Mouse (Mus musculus): ENCODE measurements at regions not wholly inside any gene's neighbourhood (a gene's known extent, or its start where the extent isn't known, plus 50 kb on each side); places are given as distances from the start of the nearest gene placed in this dataset.

GRCm38 (mm10) chr3:10697698-10698452, 362.4 kb upstream of the Gm38303 start:
- H3K4me1 ChIP-seq (ENCODE audit: insufficient read depth, low read depth, low read length) = no peaks in the 10 kb centered on the region
- TF ChIP-seq TAL1 (conservative IDR thresholded peaks at IDR 0.05; ENCODE audit: low read depth, low read length) (no peak), GATA2 (IDR thresholded peaks at IDR 0.05; ENCODE audit: borderline replicate concordance, low read depth, low read length) (no peak), GATA1 (IDR thresholded peaks at IDR 0.05; ENCODE audit: borderline replicate concordance, low read length) (no peak), CTCF (IDR thresholded peaks at IDR 0.05; ENCODE audit: low read depth, low read length) (no peak), POLR2AphosphoS5 (IDR thresholded peaks at IDR 0.05; ENCODE audit: insufficient replicate concordance, low read depth, low read length) (no peak)
- ATAC-seq (ENCODE audit: extremely low read depth, insufficient number of reproducible peaks, low FRiP score, poor library complexity, severe bottlenecking) (no peak), DNase-seq (ENCODE audit: low spot score) (no peak)
- no peaks in the 10 kb centered on the region for H3K9me3 ChIP-seq (replicated peaks)
- H3K36me3 ChIP-seq (replicated peaks) = no peaks in the 10 kb centered on the region
- H3K4me3 ChIP-seq (ENCODE audit: low read depth, low read length) = no peak overlapping the region
- no peaks in the 10 kb centered on the region for H3K27me3 ChIP-seq (ENCODE audit: insufficient read depth, low read length)

- no peak for DNase-seq (ENCODE audit: low spot score)
- Histone ChIP-seq H3K4me3 (ENCODE audit: low read depth, low read length) (no peak overlapping the region), H3K27me3 (ENCODE audit: insufficient read depth, low read length) (no peaks in the 10 kb centered on the region), H3K36me3 (replicated peaks) (no peaks in the 10 kb centered on the region), H3K4me1 (ENCODE audit: insufficient read depth, low read depth, low read length) (no peaks in the 10 kb centered on the region), H3K9me3 (replicated peaks) (no peaks in the 10 kb centered on the region)
- TF ChIP-seq CTCF (IDR thresholded peaks at IDR 0.05; ENCODE audit: low read depth, low read length) = no peak
- TF ChIP-seq POLR2AphosphoS5 (IDR thresholded peaks at IDR 0.05; ENCODE audit: insufficient replicate concordance, low read depth, low read length) = no peak
- no peak for TF ChIP-seq TAL1 (conservative IDR thresholded peaks at IDR 0.05; ENCODE audit: low read depth, low read length)
- no peak for TF ChIP-seq GATA2 (IDR thresholded peaks at IDR 0.05; ENCODE audit: borderline replicate concordance, low read depth, low read length)
- no peak for TF ChIP-seq GATA1 (IDR thresholded peaks at IDR 0.05; ENCODE audit: borderline replicate concordance, low read length)
- no peak for ATAC-seq (ENCODE audit: extremely low read depth, insufficient number of reproducible peaks, low FRiP score, poor library complexity, severe bottlenecking)
Measured at GRCm38 (mm10) chr3:10685501-10685951, 350.0 kb upstream of the Gm38303 start.

- Histone ChIP-seq H3K4me3 (ENCODE audit: low read depth, low read length) (no peak overlapping the region), H3K27me3 (ENCODE audit: insufficient read depth, low read length) (no peaks in the 10 kb centered on the region), H3K36me3 (replicated peaks) (no peaks in the 10 kb centered on the region), H3K4me1 (ENCODE audit: insufficient read depth, low read depth, low read length) (no peaks in the 10 kb centered on the region), H3K9me3 (replicated peaks) (no peaks in the 10 kb centered on the region)
- ATAC-seq (ENCODE audit: extremely low read depth, insufficient number of reproducible peaks, low FRiP score, poor library complexity, severe bottlenecking) (no peak), DNase-seq (ENCODE audit: low spot score) (peak; percentile 1)
- TF ChIP-seq TAL1 (conservative IDR thresholded peaks at IDR 0.05; ENCODE audit: low read depth, low read length) (no peak), GATA2 (IDR thresholded peaks at IDR 0.05; ENCODE audit: borderline replicate concordance, low read depth, low read length) (no peak), GATA1 (IDR thresholded peaks at IDR 0.05; ENCODE audit: borderline replicate concordance, low read length) (no peak), CTCF (IDR thresholded peaks at IDR 0.05; ENCODE audit: low read depth, low read length) (no peak), POLR2AphosphoS5 (IDR thresholded peaks at IDR 0.05; ENCODE audit: insufficient replicate concordance, low read depth, low read length) (no peak)
Measured at GRCm38 (mm10) chr3:10684885-10685500, 349.5 kb upstream of the Gm38303 start.

- no peak for TF ChIP-seq TAL1 (conservative IDR thresholded peaks at IDR 0.05; ENCODE audit: low read depth, low read length)
- no peak for TF ChIP-seq CTCF (IDR thresholded peaks at IDR 0.05; ENCODE audit: low read depth, low read length)
- TF ChIP-seq GATA2 (IDR thresholded peaks at IDR 0.05; ENCODE audit: borderline replicate concordance, low read depth, low read length) = no peak
- no peak for TF ChIP-seq POLR2AphosphoS5 (IDR thresholded peaks at IDR 0.05; ENCODE audit: insufficient replicate concordance, low read depth, low read length)
- no peak for TF ChIP-seq GATA1 (IDR thresholded peaks at IDR 0.05; ENCODE audit: borderline replicate concordance, low read length)
- Histone ChIP-seq H3K36me3 (replicated peaks) (no peaks in the 10 kb centered on the region), H3K27me3 (ENCODE audit: insufficient read depth, low read length) (no peaks in the 10 kb centered on the region), H3K4me1 (ENCODE audit: insufficient read depth, low read depth, low read length) (no peaks in the 10 kb centered on the region), H3K9me3 (replicated peaks) (no peaks in the 10 kb centered on the region), H3K4me3 (ENCODE audit: low read depth, low read length) (no peak overlapping the region)
- no peak for ATAC-seq (ENCODE audit: extremely low read depth, insufficient number of reproducible peaks, low FRiP score, poor library complexity, severe bottlenecking)
- no peak for DNase-seq (ENCODE audit: low spot score)
Measured at GRCm38 (mm10) chr3:10681938-10682337, 346.5 kb upstream of the Gm38303 start.

GRCm38 (mm10) chr3:10647975-10648511, 312.6 kb upstream of the Gm38303 start:
- Histone ChIP-seq H3K4me1 (ENCODE audit: insufficient read depth, low read depth, low read length) (no peaks in the 10 kb centered on the region), H3K36me3 (replicated peaks) (no peaks in the 10 kb centered on the region), H3K4me3 (ENCODE audit: low read depth, low read length) (no peak overlapping the region), H3K9me3 (replicated peaks) (no peaks in the 10 kb centered on the region), H3K27me3 (ENCODE audit: insufficient read depth, low read length) (no peaks in the 10 kb centered on the region)
- TF ChIP-seq GATA2 (IDR thresholded peaks at IDR 0.05; ENCODE audit: borderline replicate concordance, low read depth, low read length) (no peak), TAL1 (conservative IDR thresholded peaks at IDR 0.05; ENCODE audit: low read depth, low read length) (no peak), CTCF (IDR thresholded peaks at IDR 0.05; ENCODE audit: low read depth, low read length) (no peak), POLR2AphosphoS5 (IDR thresholded peaks at IDR 0.05; ENCODE audit: insufficient replicate concordance, low read depth, low read length) (no peak), GATA1 (IDR thresholded peaks at IDR 0.05; ENCODE audit: borderline replicate concordance, low read length) (no peak)
- DNase-seq (ENCODE audit: low spot score) (no peak), ATAC-seq (ENCODE audit: extremely low read depth, insufficient number of reproducible peaks, low FRiP score, poor library complexity, severe bottlenecking) (no peak)

Data from G1E (cell line).